Mouse (Mus musculus) C2C12 (cell line): ENCODE measurements around the gene Setmar.

Experiments
- CTCF ChIP-seq: IDR thresholded peaks from one replicate; pipeline ENCODE4 v1.5.1; 2011; ENCODE audit not compliant: control insufficient read depth, insufficient read depth, insufficient read length
- USF1 ChIP-seq: IDR thresholded peaks from one replicate; pipeline ENCODE4 v1.6.1; 2011; ENCODE audit warnings: low read depth, mild to moderate bottlenecking, control low read depth, moderate library complexity

DNA sequence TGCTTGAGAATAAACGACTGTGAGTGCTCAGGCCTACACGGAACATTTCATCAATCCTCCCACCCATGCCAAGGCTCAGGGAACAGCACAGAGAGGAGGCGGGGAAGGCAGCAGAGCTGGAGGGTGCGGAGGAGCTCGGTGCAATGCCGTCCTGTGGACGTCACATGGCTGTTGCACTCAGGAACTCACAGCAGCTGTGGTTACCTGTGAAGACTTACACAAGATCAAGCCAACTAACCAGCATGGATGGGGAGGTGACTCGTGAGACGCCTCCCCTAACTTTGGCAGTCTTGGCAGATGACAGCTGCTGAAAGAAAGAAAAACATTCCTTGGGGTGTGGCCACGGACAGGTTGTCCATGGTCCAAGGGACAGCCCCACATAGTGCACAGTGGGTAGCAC lies 9.8 kb downstream of the Setmar start:
- TF ChIP-seq CTCF (no peak), USF1 (no peak)
